Mouse (Mus musculus) liver, embryonic 14.5 days (tissue): ENCODE measurements around the gene Rsph14.

Experiments used
- CTCF ChIP-seq: IDR thresholded peaks from 2 replicates; pipeline ENCODE4 v1.5.1; 2016; ENCODE audit warnings: antibody characterized with exemption, low read depth, control low read depth
- EP300 ChIP-seq: IDR thresholded peaks from 2 replicates; pipeline ENCODE4 v1.6.1; 2016; ENCODE audit warnings: antibody characterized with exemption, low read depth

DNA sequence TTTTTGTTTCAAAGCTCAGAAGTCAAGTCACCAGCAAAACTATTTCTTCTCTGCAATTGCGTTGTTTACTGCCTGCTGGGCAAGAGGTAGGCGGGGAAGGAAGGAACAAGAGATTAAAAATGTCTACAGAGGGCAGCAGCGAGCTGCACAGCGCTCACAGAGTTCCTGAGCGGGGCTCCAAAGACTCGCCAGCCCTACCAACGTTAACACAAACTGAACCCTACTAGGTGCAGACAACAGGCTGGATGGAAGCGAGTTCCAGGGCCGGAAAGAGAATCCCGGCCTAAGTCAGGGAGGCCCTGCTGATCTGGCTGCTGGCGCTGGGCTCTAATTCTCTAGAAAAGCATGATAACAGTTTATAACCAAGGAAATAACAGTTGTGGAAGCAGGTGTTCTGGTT, 27.0 kb upstream of the Rsph14 start:
- TF ChIP-seq EP300, result no peak
- TF ChIP-seq CTCF, result peak; percentile 73
